Mouse (Mus musculus) ES-CJ7 (cell line): ENCODE measurements around the gene Vars2.

Experiments used
- DNase-seq: peaks from one replicate; pipeline ENCODE4 v3.0.0; 2011; ENCODE audit warnings: low read depth, low spot score

Gene Vars2

DNA sequence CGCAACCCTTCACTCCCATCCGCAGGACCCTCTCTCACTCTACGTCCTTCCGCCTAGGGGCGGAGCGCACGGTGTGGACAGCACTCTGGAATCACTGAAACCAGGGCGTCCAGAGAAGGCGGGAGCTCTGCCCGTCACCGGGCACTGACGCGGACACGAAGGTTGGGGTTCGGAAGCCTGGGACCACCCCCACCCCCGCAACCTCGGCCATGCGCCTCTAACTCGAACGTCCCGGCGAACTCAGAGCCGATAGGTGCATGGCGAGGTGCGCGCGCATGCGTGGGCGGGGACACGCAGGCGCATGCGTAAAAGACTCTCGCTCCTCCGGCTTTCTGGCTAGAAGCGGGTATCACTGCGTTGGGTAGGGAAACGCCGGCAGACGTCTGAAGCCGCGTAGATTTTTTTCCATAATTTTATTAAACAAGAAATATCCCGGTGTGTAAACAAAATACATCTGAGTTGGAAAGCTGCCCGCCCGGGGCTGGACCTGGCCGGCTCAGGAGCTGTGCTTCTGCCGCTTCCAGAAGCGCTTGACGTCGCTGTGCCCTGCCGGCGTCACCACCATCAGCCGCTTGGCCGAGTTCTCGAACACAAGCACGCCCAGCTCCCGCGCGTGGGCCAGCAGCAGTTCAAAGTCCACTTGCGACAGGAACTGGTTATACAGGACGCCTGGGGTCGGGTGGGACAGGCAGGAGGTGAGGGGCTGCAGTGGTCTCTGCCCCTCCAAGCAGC lies at the start of gene Vars2:
Gene Vars2, minus strand, starts transcription at position 259 of the 732 bp plus-strand sequence.
- DNase-seq: peak; percentile 94

DNA sequence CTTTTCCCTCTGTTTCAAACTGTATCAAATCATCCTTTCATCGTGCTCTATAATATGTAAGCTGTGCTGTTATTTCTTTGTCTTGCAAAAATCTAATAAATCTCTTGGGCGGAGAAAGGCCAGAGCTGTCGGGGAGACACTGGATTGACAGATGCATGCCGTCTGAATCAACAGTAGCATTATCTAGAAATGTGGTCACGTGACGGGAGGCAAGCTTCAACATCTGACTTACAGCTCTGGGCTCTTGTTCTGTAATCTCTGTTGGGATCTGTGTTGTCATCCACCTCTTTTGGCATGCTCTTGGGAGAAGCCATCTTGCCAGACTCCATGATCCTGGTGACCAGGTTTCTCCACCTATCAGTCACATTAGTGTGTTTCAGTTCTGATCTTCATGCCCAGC lies 49.7 kb upstream of the Vars2 start:
- DNase-seq: no peak

DNA sequence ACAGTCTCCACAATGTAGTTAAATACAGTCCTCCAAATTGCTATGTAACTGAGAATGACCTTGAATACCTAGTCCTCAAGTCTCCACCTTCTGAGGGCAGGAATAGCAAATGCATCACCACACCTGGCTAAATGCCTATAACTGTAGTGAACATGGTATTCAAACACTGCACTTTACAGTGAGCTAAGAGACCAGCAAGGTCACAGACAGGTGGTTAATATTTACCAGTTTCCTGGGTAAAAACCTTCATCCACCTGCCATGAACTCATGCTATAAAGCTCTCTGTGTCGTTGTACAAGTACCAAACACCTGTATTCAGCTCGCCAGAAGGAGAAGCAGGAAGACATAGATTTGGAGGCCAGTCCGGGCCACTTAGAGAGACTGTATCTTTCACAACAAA lies 48.7 kb upstream of the Vars2 start:
- DNase-seq: no peak

DNA sequence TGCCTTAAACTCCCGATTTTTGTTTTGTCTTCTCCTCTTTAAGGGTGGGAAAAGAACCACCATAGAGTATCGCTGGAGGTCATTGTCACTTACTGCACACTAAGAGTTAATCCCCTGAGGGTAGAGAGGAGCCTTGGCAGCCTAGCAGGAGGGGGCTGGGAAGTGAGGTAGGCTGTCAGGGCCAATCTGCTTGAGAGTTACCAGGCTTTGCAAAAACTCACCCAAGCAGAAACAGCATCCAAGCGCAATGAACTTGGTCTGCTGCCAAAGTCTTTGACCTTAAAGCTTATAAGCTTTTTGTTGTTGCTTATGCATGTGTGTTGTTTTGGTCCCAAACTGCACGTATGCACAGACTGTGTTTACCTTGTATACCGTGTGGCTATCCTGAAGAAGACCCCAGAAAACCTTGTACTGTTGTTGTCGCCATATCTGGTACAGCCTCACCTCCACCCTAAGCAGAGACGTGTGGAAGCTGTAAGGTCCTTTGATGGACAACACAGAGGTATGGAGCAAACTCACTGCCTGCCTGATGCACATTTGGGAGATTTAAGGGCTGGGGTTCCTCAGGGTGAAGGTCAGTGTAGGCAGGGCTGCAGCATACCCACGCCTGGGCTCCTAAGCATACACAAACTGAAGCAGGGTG lies 43.4 kb upstream of the Vars2 start:
- no peak for DNase-seq

DNA sequence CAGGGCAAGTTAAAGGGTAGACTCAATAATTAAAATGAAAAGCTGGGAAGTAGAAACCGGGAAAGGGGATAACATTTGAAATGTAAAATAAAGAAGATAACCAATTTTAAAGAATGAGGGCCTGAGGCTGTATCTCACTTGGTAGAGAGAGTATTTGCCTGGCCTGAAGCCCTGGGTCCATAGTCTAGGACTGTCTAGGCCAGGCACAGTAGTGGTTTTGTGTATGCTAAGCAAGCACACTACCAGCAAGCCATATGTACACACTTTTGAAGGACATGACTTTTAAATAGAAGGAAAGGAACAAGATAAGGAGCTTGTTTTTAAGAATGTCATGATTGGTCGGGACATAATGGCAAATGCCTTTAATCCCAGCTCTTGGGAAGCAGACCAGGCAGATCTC lies 41.2 kb upstream of the Vars2 start:
- no peak for DNase-seq

DNA sequence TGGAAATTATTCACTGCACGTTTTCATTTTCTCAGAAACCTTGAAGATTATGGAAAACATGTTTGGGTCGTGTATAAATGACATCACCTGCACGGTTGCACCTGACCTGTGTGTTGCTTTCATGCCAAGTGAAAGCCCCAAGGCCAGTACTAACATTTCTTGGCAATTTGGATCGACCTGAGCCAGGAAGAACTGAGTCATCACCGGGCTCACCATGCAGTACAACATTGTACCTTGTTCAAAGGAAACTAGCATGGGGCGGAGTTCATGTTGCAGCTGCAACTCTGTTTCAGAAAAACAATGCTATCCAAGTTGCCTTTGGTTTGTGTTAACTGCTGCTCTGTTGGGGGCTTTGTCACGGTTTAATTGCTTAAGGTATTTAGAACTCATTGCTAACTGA lies 40.5 kb upstream of the Vars2 start:
- no peak for DNase-seq

DNA sequence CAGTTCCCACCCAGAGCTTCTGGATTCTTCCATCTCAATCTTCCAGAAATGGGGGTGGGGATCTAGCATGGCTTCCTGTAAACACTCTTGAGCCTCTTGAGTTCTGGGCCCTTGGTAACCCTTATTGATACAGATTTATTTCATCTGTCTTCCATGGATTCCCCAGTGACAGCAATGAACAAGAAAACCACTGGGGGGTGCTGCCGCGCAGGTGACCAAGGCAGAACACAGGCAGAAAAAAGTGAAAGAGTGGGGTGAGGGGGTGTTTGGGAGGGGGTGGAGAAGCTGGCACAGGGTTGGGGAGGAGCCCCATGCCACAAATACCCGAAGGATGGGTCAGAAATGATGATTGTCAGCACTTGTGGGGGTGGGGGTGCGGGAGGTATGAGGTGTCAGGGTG lies 38.4 kb upstream of the Vars2 start:
- DNase-seq: no peak

DNA sequence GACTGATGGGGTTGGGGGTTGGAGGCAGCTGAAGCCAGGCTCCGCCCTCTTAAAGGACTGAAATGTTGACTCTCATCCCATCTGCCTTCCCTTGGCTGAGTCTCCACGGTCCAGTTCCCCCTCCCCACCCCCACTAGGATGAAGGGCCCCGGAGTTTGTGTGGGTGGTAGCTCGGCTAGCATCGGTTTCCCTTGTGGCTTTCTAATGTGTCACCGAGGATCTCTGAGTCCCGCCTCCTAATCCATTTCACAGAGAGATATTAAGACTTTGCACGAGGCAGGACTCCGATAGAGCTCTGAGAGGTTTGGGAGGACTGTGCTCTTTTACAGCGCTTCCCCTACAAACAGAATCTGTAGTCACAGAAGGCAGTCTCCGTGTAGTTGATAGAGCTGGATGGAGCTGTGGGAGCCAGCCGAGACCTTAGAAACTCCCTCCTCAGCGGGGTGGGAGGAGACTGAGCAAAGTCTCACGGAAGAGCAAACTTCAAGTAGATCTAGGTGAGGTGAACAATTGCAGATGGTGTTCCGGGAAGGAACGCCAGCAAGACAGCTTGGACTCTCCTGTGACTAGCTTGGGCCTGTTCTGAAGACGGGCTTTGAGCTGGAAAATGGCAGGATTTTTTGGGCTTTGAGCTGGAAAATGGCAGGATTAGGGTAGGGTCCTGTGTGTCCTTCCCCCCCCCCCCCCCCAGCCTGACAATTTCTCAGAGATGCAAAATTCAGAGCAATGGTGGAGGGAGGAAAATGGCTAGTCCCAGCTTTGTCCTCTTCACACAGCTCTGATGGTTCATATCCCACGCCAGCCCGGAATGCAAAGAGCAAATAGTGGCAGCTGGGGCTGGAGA lies 37.5 kb upstream of the Vars2 start, which contains the start of gene Ddr1:
Gene Ddr1, minus strand, starts transcription at position 1 of the 844 bp plus-strand sequence.
- peak; percentile 59 for DNase-seq

DNA sequence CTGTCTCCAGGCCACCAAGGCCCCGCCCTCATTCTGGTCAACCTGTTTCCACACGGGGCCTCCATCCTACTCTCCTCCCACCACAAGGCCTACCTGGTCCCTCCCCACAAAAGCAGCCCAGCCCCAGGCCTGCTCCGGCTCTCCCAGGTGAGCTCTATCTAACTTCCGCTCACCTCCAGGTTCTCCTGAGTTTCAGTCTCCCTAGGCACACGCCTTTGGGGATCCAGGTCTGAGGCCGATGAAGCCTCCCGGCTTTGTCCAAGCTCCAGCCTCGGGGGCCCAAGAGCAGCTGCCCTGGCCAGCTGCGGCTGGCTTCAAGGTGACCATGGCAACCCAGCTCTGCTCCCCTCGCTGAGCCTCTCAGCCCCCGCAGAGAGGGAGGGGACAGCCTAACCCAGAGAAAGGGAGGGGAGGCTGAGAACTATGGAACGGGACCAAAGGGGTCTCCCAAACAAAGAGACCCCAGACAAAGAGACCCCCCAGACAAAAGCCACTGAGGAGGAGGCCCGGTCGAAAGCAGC lies 36.4 kb upstream of the Vars2 start:
- DNase-seq: no peak

DNA sequence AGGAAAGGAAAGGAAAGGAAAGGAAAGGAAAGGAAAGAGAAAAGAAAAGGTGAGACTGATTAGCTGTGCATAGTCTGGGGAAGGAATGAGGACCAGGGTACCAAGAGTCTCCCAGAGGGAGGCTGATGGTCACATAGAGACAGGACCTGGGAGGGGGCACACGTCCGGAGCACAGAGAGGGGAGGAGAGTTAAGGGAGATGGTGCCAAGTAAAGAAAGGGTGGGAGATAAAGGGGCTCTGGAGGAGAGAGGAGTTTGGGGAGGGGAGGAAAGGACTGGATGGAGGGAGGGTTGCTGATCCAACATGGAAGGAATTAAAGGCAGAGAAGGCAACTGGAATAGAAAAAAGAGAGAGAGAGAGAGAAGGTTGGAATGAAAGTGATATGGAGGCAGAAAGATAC lies 35.7 kb upstream of the Vars2 start:
- no peak for DNase-seq

DNA sequence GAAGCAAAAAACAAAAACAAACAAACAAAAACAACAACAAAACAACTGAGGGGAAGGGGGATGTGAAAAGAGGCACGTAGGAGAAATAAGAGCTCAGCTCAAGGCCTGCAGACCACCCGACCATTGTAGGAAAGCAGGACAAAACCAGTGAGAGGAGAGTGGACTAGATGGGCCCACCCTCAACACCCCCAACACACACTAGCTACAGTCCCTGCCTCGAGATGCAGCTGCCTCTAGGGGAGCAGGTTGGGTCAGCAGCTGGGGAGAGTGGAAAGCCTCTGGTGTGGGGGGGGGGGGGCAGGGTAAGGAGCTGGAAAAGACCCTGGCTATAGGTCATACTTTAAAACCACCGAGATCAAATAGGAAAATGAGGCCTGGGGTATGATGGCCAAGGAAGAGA lies 35.2 kb upstream of the Vars2 start:
- no peak for DNase-seq

DNA sequence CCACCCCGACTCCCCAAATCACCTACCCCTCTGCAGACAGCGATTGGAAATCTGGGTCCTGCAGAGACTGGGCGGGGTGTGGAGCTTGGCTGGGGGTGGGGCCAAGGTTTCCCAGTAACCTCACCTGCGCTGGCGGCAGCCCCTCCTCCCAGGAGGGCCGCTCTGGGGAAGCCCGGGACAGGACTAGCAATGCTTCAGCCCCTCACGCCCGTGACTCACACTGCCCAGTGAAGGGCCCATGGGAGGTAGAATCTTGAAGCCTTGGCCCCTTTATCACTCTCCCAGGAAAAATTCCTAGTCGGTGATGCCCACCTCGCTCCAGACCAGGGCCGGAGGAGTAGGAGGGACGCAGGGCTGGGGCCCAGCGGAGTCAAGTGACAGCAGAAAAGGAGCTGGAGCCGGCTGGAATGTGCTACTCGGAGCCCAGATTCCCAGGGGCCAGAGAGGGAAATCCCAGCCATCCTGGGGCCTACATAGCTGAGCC lies 34.6 kb upstream of the Vars2 start:
- no peak for DNase-seq

DNA sequence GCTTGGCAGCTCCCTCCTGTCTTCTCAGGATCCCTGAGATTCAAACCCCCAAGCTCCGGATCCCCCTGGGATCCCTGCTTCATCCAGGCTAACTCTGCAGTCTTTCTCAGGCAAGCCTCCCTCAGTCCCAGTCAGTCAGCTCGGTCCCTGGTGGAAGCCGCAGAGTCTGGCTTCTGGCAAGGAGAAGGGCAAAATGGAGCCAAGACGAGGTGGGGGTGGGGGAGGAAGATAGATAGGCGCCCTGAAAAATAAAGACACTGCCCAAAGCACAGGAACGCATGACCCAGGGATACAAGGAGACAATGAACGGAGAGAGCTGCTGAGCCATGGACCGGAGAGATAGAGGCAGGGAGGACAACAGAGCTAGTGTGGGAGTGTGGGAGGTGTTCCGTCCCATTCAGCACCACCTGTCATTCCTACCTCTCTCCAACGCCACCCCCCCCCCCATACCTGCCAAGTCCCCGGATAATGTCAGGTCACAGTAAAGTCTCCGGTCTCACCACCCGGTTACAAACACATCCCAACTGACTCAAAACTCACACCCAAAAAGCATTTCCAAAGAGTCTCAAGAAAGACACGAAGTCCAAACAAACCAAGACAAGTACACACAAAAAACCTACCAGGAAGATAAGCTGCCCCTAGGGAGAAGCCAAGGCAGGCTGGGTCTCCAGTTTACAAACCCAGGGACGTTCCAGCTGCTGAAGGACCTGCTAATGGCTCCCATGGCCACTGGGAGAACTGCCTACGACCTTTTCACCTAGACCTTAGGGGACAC lies 34.0 kb upstream of the Vars2 start:
- no peak for DNase-seq

DNA sequence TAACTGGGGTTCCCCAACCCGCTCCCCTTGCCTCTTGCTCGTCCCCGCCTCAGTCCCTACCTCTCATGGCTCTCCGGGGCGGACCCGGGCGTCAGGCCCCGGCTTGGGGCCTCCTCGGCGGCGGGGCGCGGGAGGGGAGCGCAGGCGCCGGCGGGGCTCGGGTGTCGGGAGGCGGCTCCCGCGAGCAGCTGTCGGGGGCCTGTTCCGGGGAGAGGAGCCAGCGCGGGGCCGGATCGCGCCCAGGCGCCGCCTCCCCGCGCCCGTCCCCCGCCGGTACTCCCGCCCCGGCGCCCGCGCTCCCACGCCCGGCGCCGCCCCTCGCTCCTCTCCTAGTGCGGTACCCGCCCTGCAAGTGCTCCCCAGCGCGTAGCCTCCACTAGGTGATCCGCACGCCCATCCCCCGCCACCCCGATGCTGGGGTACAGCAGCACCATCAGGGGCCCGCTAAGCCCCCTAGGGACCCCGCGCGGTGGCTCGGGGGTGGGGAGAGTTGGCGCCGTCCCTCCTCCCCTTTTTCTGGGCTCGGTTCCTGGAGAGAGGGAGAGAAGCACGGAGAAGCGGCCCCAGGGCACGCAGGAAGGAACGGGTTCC lies 33.1 kb upstream of the Vars2 start:
- DNase-seq: no peak

DNA sequence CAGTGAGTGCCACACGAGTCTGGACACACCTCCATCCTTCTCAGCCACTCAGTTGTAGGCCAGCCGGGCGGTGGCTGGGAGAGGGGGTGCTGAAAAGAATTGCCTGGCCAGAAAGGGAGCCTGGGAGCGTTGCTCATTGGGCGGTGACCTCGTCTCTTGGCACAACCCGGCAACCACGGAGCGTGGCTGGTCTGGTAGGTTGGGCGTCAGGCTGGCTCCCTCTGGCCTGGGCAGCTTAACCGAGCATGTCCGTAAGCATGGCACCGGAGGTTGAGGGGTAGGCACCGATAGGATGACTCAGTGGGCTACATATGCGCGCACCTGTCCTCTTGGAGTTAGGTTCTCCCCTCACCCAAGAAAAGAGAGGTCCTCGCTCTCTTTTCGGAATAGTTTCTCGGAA lies 32.5 kb upstream of the Vars2 start:
- DNase-seq: peak; percentile 41

DNA sequence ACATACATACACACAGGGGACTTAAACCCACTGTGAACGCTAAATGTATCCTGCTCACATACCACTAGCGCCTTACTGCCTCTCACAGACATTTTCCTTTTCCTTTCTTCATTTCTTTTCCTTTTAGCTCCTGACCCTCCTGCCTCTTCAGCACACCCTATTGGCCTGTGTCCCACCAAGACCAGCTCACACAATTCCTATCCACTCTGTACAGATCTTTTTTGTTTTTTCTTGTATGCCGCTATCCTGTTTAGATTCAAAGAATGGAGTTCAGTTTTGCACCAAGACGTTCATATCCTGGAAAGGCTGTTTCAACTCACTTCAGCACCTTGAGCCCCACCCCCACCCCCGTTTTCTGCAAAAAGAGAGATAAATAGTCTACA lies 31.1 kb upstream of the Vars2 start:
- no peak for DNase-seq

DNA sequence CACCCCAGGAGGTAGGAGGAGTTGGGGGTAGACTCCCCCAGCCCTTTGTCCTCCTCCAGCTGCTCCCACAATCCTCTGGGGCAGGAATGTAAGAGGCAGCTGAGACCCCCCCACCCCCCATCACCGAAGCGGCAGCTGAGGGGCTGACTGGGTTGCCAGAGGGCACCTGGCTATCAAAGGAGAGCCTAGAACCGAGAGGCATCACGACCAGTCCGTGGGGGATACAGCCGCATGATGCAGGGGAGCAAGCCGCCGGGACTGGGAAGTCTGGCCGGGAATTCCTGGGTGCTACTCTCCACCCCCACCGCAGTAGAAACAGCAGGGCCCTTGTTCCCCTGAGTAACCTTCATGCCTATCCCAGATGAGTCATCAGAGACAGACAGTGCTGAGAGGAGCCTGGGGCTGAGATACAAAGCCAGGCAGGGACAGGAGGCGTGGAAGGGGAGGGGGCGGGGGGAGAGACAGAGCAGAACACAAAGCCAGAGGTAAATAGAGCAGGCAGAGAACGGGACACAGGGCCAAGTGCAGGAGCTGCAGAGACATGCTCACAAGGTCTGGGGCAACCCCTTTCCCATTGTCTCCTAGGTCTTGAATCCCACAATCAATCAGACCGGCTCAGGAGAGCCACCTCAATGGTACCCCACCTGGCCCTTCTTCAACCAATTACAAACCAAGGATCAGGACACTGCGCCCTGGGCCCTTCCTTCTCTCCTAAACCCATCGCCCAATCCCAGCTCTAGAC lies 30.5 kb upstream of the Vars2 start:
- peak; percentile 85 for DNase-seq

DNA sequence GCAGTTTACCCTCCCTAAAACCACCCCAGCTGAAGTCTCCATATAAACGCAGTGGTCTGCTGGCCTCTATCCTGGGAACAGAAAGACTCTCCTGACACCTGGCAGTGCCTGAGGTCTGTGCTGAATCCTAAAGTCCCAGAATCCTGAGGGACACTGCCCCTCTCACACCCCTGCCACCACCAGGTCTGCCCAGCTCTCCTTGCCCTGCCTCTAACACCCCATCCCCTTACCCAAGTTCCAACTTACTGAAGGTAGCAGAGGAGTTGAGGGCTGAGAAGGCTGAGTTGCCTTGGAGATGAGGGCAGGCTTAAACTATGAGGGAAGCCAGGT lies 30.0 kb upstream of the Vars2 start:
- no peak for DNase-seq

DNA sequence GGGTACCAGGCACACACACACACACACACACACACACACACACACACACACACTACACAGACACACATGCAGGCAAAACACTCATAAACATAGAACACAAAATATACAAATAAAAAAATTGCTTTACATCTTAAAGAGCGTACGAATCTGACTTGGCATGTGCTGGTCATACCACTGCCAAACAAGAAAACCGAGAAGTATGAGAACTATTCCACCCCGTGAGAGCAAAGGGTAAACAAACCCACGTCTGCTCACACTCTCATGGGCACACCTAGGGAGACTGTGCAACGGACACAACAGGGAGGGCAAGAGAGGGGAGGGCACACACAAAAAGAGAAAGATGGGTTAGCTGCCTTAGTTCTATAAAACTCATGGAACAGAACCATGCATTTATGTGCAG lies 29.3 kb upstream of the Vars2 start:
- no peak for DNase-seq

DNA sequence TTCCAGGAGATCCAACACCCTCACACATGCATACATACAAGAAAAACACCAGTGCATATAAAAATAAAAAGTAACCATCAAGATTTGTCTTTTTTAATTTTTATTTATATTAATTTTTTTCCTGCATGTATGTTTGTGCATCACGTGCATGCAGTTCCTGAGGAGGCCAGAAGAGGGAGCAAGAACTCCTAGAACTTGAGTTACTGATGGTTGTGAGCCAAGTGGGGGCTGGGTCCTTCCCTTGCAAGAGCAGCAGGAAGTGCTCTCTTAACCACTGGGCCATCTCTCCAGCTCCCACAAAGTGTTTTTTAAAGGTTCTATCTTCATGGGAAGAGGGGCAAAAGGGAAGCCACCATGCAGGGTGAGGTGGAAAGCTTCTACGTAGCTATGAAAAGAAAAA lies 27.9 kb upstream of the Vars2 start:
- DNase-seq: peak; percentile 86
